Comparison of ENCODE assay signal across 12 mouse cellular contexts in the genomic region with DNA sequence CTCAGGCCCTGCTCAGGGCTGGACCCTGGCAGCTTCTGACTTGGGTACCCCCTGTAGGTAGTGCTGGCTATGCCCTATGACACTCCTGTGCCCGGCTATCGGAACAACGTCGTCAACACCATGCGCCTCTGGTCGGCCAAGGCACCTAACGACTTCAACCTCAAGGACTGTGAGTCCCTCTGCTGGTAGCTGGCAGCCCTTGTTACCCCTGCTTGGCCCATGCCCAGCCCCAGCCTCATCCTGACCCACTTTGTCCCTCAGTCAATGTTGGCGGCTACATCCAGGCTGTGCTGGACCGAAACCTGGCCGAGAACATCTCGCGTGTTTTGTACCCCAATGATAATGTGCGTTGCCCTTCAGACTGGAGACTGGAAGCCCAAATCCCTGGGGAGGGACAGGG. TPM values are rescaled to one million over a fixed set of nuclear protein-coding genes. Genes with fewer than 3 reads are reported as not detected.
DNase-seq lines count a peak whose midpoint lies in the region; ATAC-seq and TF ChIP-seq lines count a peak whose summit lies in the region.
"Had no signal": no experiment of that assay in that cellular context is flagged by ENCODE, and none has a peak within 500 bp of the region (broad histone marks: within the 10 kb centered on the region; RNA-seq: fewer than 3 reads in every experiment).

No protein-coding gene starts in this region.

- peak; percentile 56 for DNase-seq in heart, adult 8-10 months (ENCODE audit: low spot score)
- DNase-seq in adrenal gland, postnatal 14 days: peak; percentile 77
- peak; percentile 59 for DNase-seq in gastrocnemius, postnatal 10 days
- DNase-seq in frontal cortex, adult 2 months (ENCODE audit: extremely low spot score in 1 of 2, low spot score in 1 of 2): no peak
- DNase-seq: embryo, embryonic 11 days; thymus, adult 18-20 months had no signal

- H3K27ac ChIP-seq in heart, embryonic 12.5 days (ENCODE audit: poor library complexity, severe bottlenecking): no peak overlapping the region
- no peak overlapping the region for H3K27ac ChIP-seq in ES-Bruce4 (ENCODE audit: insufficient read depth, low read length)
- H3K27ac ChIP-seq: liver, embryonic 15.5 days; neural tube, embryonic 12.5 days had no signal

- no peaks in the 10 kb centered on the region for H3K9me3 ChIP-seq in heart, embryonic 12.5 days (replicated peaks)
- no peaks in the 10 kb centered on the region for H3K9me3 ChIP-seq in ES-Bruce4 (replicated peaks; ENCODE audit: control insufficient read depth, insufficient read depth, low read length, poor library complexity, severe bottlenecking)
- H3K9me3 ChIP-seq: liver, embryonic 15.5 days; neural tube, embryonic 12.5 days had no signal

- peaks cover 46% of the 10 kb centered on the region for H3K4me1 ChIP-seq in heart, embryonic 12.5 days (replicated peaks)
- H3K4me1 ChIP-seq in ES-Bruce4 (ENCODE audit: control insufficient read depth, insufficient read depth, low read length): peaks cover 3% of the 10 kb centered on the region

- no peak for TF ChIP-seq POLR2A in ES-Bruce4 (IDR thresholded peaks at IDR 0.05; ENCODE audit: insufficient read depth, low read length)

- no peak for ATAC-seq in heart, embryonic 12.5 days (ENCODE audit: insufficient number of reproducible peaks, low FRiP score)
- no peak for ATAC-seq in activated CD4-positive, CD25-positive, alpha-beta regulatory T cell, adult 4 months

- no peak for TF ChIP-seq EP300 in ES-Bruce4 (IDR thresholded peaks at IDR 0.05; ENCODE audit: insufficient read depth, low read depth, low read length)

- TF ChIP-seq CTCF in ES-Bruce4 (IDR thresholded peaks at IDR 0.05; ENCODE audit: low read depth, low read length): peak; percentile 2

- no peak overlapping the region for H3K4me3 ChIP-seq in heart, embryonic 12.5 days
- H3K4me3 ChIP-seq in ES-Bruce4 (ENCODE audit: low read depth, low read length): no peak overlapping the region
- H3K4me3 ChIP-seq: liver, embryonic 15.5 days; neural tube, embryonic 12.5 days had no signal

- H3K9ac ChIP-seq in heart, embryonic 12.5 days: no peak overlapping the region
- no peak overlapping the region for H3K9ac ChIP-seq in ES-Bruce4 (ENCODE audit: low read depth, poor library complexity, severe bottlenecking)
- H3K9ac ChIP-seq: liver, embryonic 15.5 days; neural tube, embryonic 12.5 days had no signal

- H3K4me2 ChIP-seq in heart, embryonic 12.5 days: no peak overlapping the region
- H3K4me2 ChIP-seq: liver, embryonic 15.5 days; neural tube, embryonic 12.5 days had no signal

- H3K27me3 ChIP-seq in heart, embryonic 12.5 days (replicated peaks): no peaks in the 10 kb centered on the region
- H3K27me3 ChIP-seq in ES-Bruce4 (ENCODE audit: control insufficient read depth, insufficient read depth, low read length, poor library complexity, severe bottlenecking): no peaks in the 10 kb centered on the region
- H3K27me3 ChIP-seq: neural tube, embryonic 12.5 days had no signal

- WGBS in heart, embryonic 12.5 days: 75% methylated on average over 13 of the region's 13 CpGs

- peaks cover 62% of the 10 kb centered on the region for H3K36me3 ChIP-seq in heart, embryonic 12.5 days
- no peaks in the 10 kb centered on the region for H3K36me3 ChIP-seq in ES-Bruce4 (ENCODE audit: control insufficient read depth, insufficient read depth, low read length, poor library complexity, severe bottlenecking)
- H3K36me3 ChIP-seq: liver, embryonic 15.5 days; neural tube, embryonic 12.5 days had no signal

RNA-seq across cellular contexts. Expression of a gene that starts 3.8 kb away (rescaled TPM):
- 1,000 to 10,000 TPM; 1,301 to 1,379 (median 1,330) TPM for total RNA-seq in heart, adult 8-10 months (2022)
- polyA plus RNA-seq in heart, embryonic 12.5 days (2016; fragmentation: Nextera tagmentation; extraction: Ambion mirVana): 224 and 234 TPM in 2 replicates
- 4.1 and 4.6 TPM in 2 replicates for polyA plus RNA-seq in ES-Bruce4 (2011; ENCODE audit: insufficient read depth, insufficient read length, low read depth, missing spikeins)
- 64.2 and 85.7 TPM in 2 replicates for total RNA-seq in adrenal gland, postnatal 14 days (2021)
- 1,000 to 10,000 TPM; 3,066 to 3,425 TPM for total RNA-seq in gastrocnemius, postnatal 10 days (2021)
- polyA plus RNA-seq in activated CD4-positive, CD25-positive, alpha-beta regulatory T cell, adult 4 months (2017; shearing (Covaris generic)): 1 to 10 TPM; 3.7 to 8.0 TPM
- polyA plus RNA-seq in frontal cortex, adult 2 months (2012; rRNA removed): 39.0 and 54.8 TPM in 2 replicates

RNA-seq across cellular contexts. Expression of a gene that starts 11.1 kb away (rescaled TPM):
- total RNA-seq in heart, adult 8-10 months (2022): 10 to 100 TPM; 31.2 to 51.0 (median 43.8) TPM
- 43.8 and 45.8 TPM in 2 replicates for polyA plus RNA-seq in heart, embryonic 12.5 days (2016; fragmentation: Nextera tagmentation; extraction: Ambion mirVana)
- polyA plus RNA-seq in ES-Bruce4 (2011; ENCODE audit: insufficient read depth, insufficient read length, low read depth, missing spikeins): 37.9 and 48.6 TPM in 2 replicates
- total RNA-seq in adrenal gland, postnatal 14 days (2021): 51.5 and 82.7 TPM in 2 replicates
- 10 to 100 TPM; 30.5 to 31.4 TPM for total RNA-seq in gastrocnemius, postnatal 10 days (2021)
- 100 to 1,000 TPM; 128 to 133 TPM for polyA plus RNA-seq in activated CD4-positive, CD25-positive, alpha-beta regulatory T cell, adult 4 months (2017; shearing (Covaris generic))
- 70.0 and 74.0 TPM in 2 replicates for polyA plus RNA-seq in frontal cortex, adult 2 months (2012; rRNA removed)

RNA-seq across cellular contexts. Expression of a gene that starts 24.5 kb away (rescaled TPM):
- total RNA-seq in heart, adult 8-10 months (2022): 100 to 1,000 TPM in 1 of 4 experiments, 10 to 100 TPM in 3; 84.3 to 103 (median 91.3) TPM
- polyA plus RNA-seq in heart, embryonic 12.5 days (2016; fragmentation: Nextera tagmentation; extraction: Ambion mirVana): 127 and 130 TPM in 2 replicates
- 333 and 355 TPM in 2 replicates for polyA plus RNA-seq in ES-Bruce4 (2011; ENCODE audit: insufficient read depth, insufficient read length, low read depth, missing spikeins)
- 210 and 223 TPM in 2 replicates for total RNA-seq in adrenal gland, postnatal 14 days (2021)
- 100 to 1,000 TPM in 1 of 2 experiments, 10 to 100 TPM in 1; 88.6 to 123 TPM for total RNA-seq in gastrocnemius, postnatal 10 days (2021)
- 10 to 100 TPM; 47.6 to 48.6 TPM for polyA plus RNA-seq in activated CD4-positive, CD25-positive, alpha-beta regulatory T cell, adult 4 months (2017; shearing (Covaris generic))
- polyA plus RNA-seq in frontal cortex, adult 2 months (2012; rRNA removed): 179 and 186 TPM in 2 replicates

RNA-seq across cellular contexts. Expression of a gene that starts 30.5 kb away (rescaled TPM):
- 1 to 10 TPM; 3.3 to 6.8 (median 4.1) TPM for total RNA-seq in heart, adult 8-10 months (2022)
- 0.26 and 0.52 TPM in 2 replicates for polyA plus RNA-seq in heart, embryonic 12.5 days (2016; fragmentation: Nextera tagmentation; extraction: Ambion mirVana)
- polyA plus RNA-seq in ES-Bruce4 (2011; ENCODE audit: insufficient read depth, insufficient read length, low read depth, missing spikeins): 5.6 and 7.0 TPM in 2 replicates
- 7.8 and 9.3 TPM in 2 replicates for total RNA-seq in adrenal gland, postnatal 14 days (2021)
- 1 to 10 TPM; 3.1 to 3.3 TPM for total RNA-seq in gastrocnemius, postnatal 10 days (2021)
- polyA plus RNA-seq in activated CD4-positive, CD25-positive, alpha-beta regulatory T cell, adult 4 months (2017; shearing (Covaris generic)): under 1 TPM in 1 of 2 experiments, not detected in 1; 0.16 TPM
- 393 and 395 TPM in 2 replicates for polyA plus RNA-seq in frontal cortex, adult 2 months (2012; rRNA removed)
- total RNA-seq: megakaryocyte-erythroid progenitor cell, adult 5-6 weeks had no signal

RNA-seq across cellular contexts. Expression of a gene that starts 47.1 kb away (rescaled TPM):
- 10 to 100 TPM; 33.4 to 44.4 (median 34.7) TPM for total RNA-seq in heart, adult 8-10 months (2022)
- polyA plus RNA-seq in heart, embryonic 12.5 days (2016; fragmentation: Nextera tagmentation; extraction: Ambion mirVana): 14.1 and 15.7 TPM in 2 replicates
- 10.7 and 16.9 TPM in 2 replicates for polyA plus RNA-seq in ES-Bruce4 (2011; ENCODE audit: insufficient read depth, insufficient read length, low read depth, missing spikeins)
- total RNA-seq in adrenal gland, postnatal 14 days (2021): 39.6 and 70.3 TPM in 2 replicates
- total RNA-seq in gastrocnemius, postnatal 10 days (2021): 10 to 100 TPM; 11.9 to 19.3 TPM
- polyA plus RNA-seq in activated CD4-positive, CD25-positive, alpha-beta regulatory T cell, adult 4 months (2017; shearing (Covaris generic)): 100 to 1,000 TPM in 1 of 2 experiments, 10 to 100 TPM in 1; 82.0 to 116 TPM
- polyA plus RNA-seq in frontal cortex, adult 2 months (2012; rRNA removed): 193 and 205 TPM in 2 replicates

Comparison
In these comparisons a context has a peak if more than half of its experiments do, and no peak if none do; other contexts are left out.
1. DNase-seq: peak in heart, adult 8-10 months (single experiment), adrenal gland, postnatal 14 days (single experiment) and gastrocnemius, postnatal 10 days (single experiment); none in frontal cortex, adult 2 months (0 of 2).